ENCODE assay signal across 13 mouse cellular contexts in genomic region chr6:141245089-141245488, GRCm38 (mm10).
"Had no signal": no experiment of that assay in that cellular context is flagged by ENCODE, and none has a peak within 500 bp of the region (broad histone marks: within the 10 kb centered on the region; RNA-seq: fewer than 3 reads in every experiment).

No protein-coding gene starts in this region.

- H3K36me3 ChIP-seq: limb, embryonic 15.5 days; liver, embryonic 12.5 days; midbrain, embryonic 10.5 days; midbrain, embryonic 15.5 days; neural tube, embryonic 13.5 days had no signal

- DNase-seq: kidney, adult 18-20 months; kidney, postnatal 10 days; retina, postnatal 1 day; right cerebral cortex, postnatal 4 days; spleen, adult 18-20 months; thymus, adult 2 months; thymus, postnatal 25 days had no signal

- H3K27me3 ChIP-seq: midbrain, embryonic 15.5 days had no signal

- H3K9me3 ChIP-seq: limb, embryonic 15.5 days; liver, embryonic 12.5 days; midbrain, embryonic 10.5 days; midbrain, embryonic 15.5 days; neural tube, embryonic 13.5 days had no signal

- H3K4me3 ChIP-seq: left cerebral cortex, adult 2 months; limb, embryonic 15.5 days; liver, embryonic 12.5 days; midbrain, embryonic 10.5 days; midbrain, embryonic 15.5 days; neural tube, embryonic 13.5 days had no signal

- ATAC-seq: liver, embryonic 12.5 days; midbrain, embryonic 15.5 days had no signal

- H3K4me1 ChIP-seq: liver, embryonic 12.5 days had no signal

- H3K27ac ChIP-seq: left cerebral cortex, adult 2 months; limb, embryonic 15.5 days; liver, embryonic 12.5 days; midbrain, embryonic 10.5 days; midbrain, embryonic 15.5 days; neural tube, embryonic 13.5 days had no signal

- H3K9ac ChIP-seq: limb, embryonic 15.5 days; liver, embryonic 12.5 days; midbrain, embryonic 15.5 days; neural tube, embryonic 13.5 days had no signal

- H3K4me2 ChIP-seq: limb, embryonic 15.5 days; liver, embryonic 12.5 days; midbrain, embryonic 15.5 days; neural tube, embryonic 13.5 days had no signal
